Mouse (Mus musculus): ENCODE results near the gene Hdac11.

DNA sequence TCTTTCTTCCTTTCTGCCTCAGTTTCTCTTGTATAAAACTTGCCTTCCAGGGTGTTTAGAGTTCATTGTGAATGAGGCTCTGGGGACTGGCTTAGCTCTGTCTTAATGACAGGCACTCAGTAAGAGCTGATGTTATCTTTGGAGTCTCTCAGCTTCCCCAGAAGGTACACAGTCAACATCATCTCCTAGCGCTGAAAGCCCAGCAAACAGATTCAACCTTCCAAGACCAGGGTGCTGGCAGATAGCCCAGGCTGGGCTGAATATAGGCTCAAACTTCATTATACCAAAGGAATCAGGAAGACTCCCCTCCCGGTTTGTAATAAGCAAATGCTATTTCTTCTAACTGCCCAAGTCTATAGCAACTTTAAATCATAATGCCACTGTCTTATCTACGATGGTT is 1.2 kb upstream of the Hdac11 start:
- no peak for TF ChIP-seq POLR2A (IDR thresholded peaks at IDR 0.05; ENCODE audit: borderline replicate concordance, extremely low read depth, low read depth, low read length)
- no peak for TF ChIP-seq CTCF (IDR thresholded peaks at IDR 0.05; ENCODE audit: insufficient read depth, low read length)
